Mouse (Mus musculus): ENCODE measurements around the gene Med21. TPM values are rescaled to one million over a fixed set of nuclear protein-coding genes. Genes with fewer than 3 reads are reported as not detected.

Gene Med21
- polyA plus RNA-seq, 1 experiment from 2014 or later, result 99.0 TPM

- ChIA-PET CTCF (no interaction called here), POLR2A (interaction anchor here (0.5 kb wide), 1 partner anchor 84 kb away, joined by 4 read pairs; no protein-coding TSS in a partner anchor)
- ATAC-seq (no peak), DNase-seq (ENCODE audit: low read depth, low spot score) (no peak)
- TF ChIP-seq CTCF (IDR thresholded peaks at IDR 0.05), result no peak
- no peaks in the 10 kb centered on the region for H3K27me3 ChIP-seq
- in situ Hi-C loops (cut with MboI; ENCODE audit: low pct_unique_long_range_greater_than_20kb), result no loop called here
Observed at GRCm38 (mm10) chr6:146640068-146640965, 2.0 kb upstream of the Med21 start.

GRCm38 (mm10) chr6:146640991-146641390 lies 1.4 kb upstream of the Med21 start:
- ATAC-seq (no peak), DNase-seq (ENCODE audit: low read depth, low spot score) (no peak)
- CTCF ChIA-PET, result no interaction called here
- no peaks in the 10 kb centered on the region for H3K27me3 ChIP-seq
- no peak for TF ChIP-seq CTCF (IDR thresholded peaks at IDR 0.05)
- POLR2A ChIA-PET, result no interaction called here
- in situ Hi-C loops (cut with MboI; ENCODE audit: low pct_unique_long_range_greater_than_20kb), result no loop called here

- CTCF ChIA-PET, result interaction anchor here (1.5 kb wide), 1 partner anchor 19 kb away, joined by 3 read pairs; no protein-coding TSS in a partner anchor
- DNase-seq (ENCODE audit: low read depth, low spot score) (no peak), ATAC-seq (no peak)
- POLR2A ChIA-PET, result no interaction called here
- in situ Hi-C loops (cut with MboI; ENCODE audit: low pct_unique_long_range_greater_than_20kb), result no loop called here
- H3K27me3 ChIP-seq, result no peaks in the 10 kb centered on the region
- no peak for TF ChIP-seq CTCF (IDR thresholded peaks at IDR 0.05)
Observed at GRCm38 (mm10) chr6:146641621-146642210, 631 bp upstream of the Med21 start.

- no peak for TF ChIP-seq CTCF (IDR thresholded peaks at IDR 0.05)
- no peaks in the 10 kb centered on the region for H3K27me3 ChIP-seq
- DNase-seq (ENCODE audit: low read depth, low spot score) (no peak), ATAC-seq (peak; percentile 29)
- in situ Hi-C loops (cut with MboI; ENCODE audit: low pct_unique_long_range_greater_than_20kb), result no loop called here
- ChIA-PET POLR2A (no interaction called here), CTCF (interaction anchor here (1.5 to 2.0 kb wide), 2 partner anchors 18 to 233 kb away, joined by 3 to 5 read pairs; no protein-coding TSS in a partner anchor)
Observed at GRCm38 (mm10) chr6:146643184-146643570, 830 bp downstream of the Med21 start.

GRCm38 (mm10) chr6:146650013-146650412 lies 7.7 kb downstream of the Med21 start:
- DNase-seq (ENCODE audit: low read depth, low spot score) (no peak), ATAC-seq (no peak)
- ChIA-PET POLR2A (no interaction called here), CTCF (no interaction called here)
- in situ Hi-C loops (cut with MboI; ENCODE audit: low pct_unique_long_range_greater_than_20kb), result loop anchor here (10.0 kb wide), 1 partner anchor 335 kb away; no protein-coding TSS in a partner anchor
- no peak for TF ChIP-seq CTCF (IDR thresholded peaks at IDR 0.05)
- no peaks in the 10 kb centered on the region for H3K27me3 ChIP-seq

GRCm38 (mm10) chr6:146651431-146651830 lies 9.1 kb downstream of the Med21 start:
- DNase-seq (ENCODE audit: low read depth, low spot score) (no peak), ATAC-seq (no peak)
- no peak for TF ChIP-seq CTCF (IDR thresholded peaks at IDR 0.05)
- POLR2A ChIA-PET, result no interaction called here
- in situ Hi-C loops (cut with MboI; ENCODE audit: low pct_unique_long_range_greater_than_20kb), result loop anchor here (10.0 kb wide), 1 partner anchor 333 kb away; no protein-coding TSS in a partner anchor
- H3K27me3 ChIP-seq, result no peaks in the 10 kb centered on the region
- CTCF ChIA-PET, result no interaction called here

GRCm38 (mm10) chr6:146653197-146653596 lies 10.8 kb downstream of the Med21 start:
- in situ Hi-C loops (cut with MboI; ENCODE audit: low pct_unique_long_range_greater_than_20kb), result loop anchor here (10.0 kb wide), 1 partner anchor 332 kb away; no protein-coding TSS in a partner anchor
- no peak for TF ChIP-seq CTCF (IDR thresholded peaks at IDR 0.05)
- ChIA-PET CTCF (interaction anchor here (0.9 to 1.0 kb wide), 2 partner anchors 9 to 108 kb away, joined by 3 read pairs; no protein-coding TSS in a partner anchor), POLR2A (no interaction called here)
- no peak for DNase-seq (ENCODE audit: low read depth, low spot score)
- H3K27me3 ChIP-seq, result no peaks in the 10 kb centered on the region
- no peak for ATAC-seq

GRCm38 (mm10) chr6:146660591-146660990 lies 18.2 kb downstream of the Med21 start:
- ATAC-seq (peak; percentile 54), DNase-seq (ENCODE audit: low read depth, low spot score) (no peak)
- H3K27me3 ChIP-seq, result no peaks in the 10 kb centered on the region
- TF ChIP-seq CTCF (IDR thresholded peaks at IDR 0.05), result peak; percentile 73
- ChIA-PET CTCF (interaction anchor here (0.7 to 4.9 kb wide), 5 partner anchors 14 to 1151 kb away, joined by 3 to 46 read pairs (median 3); partner anchors contain the start of genes Med21 and Tm7sf3), POLR2A (interaction anchor here (0.6 kb wide), 1 partner anchor 10 kb away, joined by 3 read pairs; no protein-coding TSS in a partner anchor)
- in situ Hi-C loops (cut with MboI; ENCODE audit: low pct_unique_long_range_greater_than_20kb), result no loop called here

GRCm38 (mm10) chr6:146661655-146662054 lies 19.3 kb downstream of the Med21 start:
- in situ Hi-C loops (cut with MboI; ENCODE audit: low pct_unique_long_range_greater_than_20kb), result no loop called here
- ATAC-seq, result no peak
- H3K27me3 ChIP-seq, result no peaks in the 10 kb centered on the region
- ChIA-PET POLR2A (no interaction called here), CTCF (interaction anchor here (1.0 to 4.9 kb wide), 3 partner anchors 15 to 107 kb away, joined by 3 to 46 read pairs (median 3); no protein-coding TSS in a partner anchor)
- no peak for DNase-seq (ENCODE audit: low read depth, low spot score)
- no peak for TF ChIP-seq CTCF (IDR thresholded peaks at IDR 0.05)

GRCm38 (mm10) chr6:146662679-146663078 lies 20.3 kb downstream of the Med21 start:
- DNase-seq (ENCODE audit: low read depth, low spot score), result no peak
- CTCF ChIA-PET, result interaction anchor here (4.9 kb wide), 1 partner anchor 100 kb away, joined by 46 read pairs; no protein-coding TSS in a partner anchor

More at GRCm38 (mm10) chr6:146662679-146663078, 20.3 kb downstream of the Med21 start:
- no peak for ATAC-seq
- H3K27me3 ChIP-seq, result no peaks in the 10 kb centered on the region
- in situ Hi-C loops (cut with MboI; ENCODE audit: low pct_unique_long_range_greater_than_20kb), result no loop called here
- peak; percentile 71 for TF ChIP-seq CTCF (IDR thresholded peaks at IDR 0.05)
- POLR2A ChIA-PET, result interaction anchor here (1.0 kb wide), 1 partner anchor 99 kb away, joined by 3 read pairs; no protein-coding TSS in a partner anchor

All from Patski (cell line).